Mouse (Mus musculus): ENCODE results near the gene 9930022D16Rik. TPM values are rescaled to one million over a fixed set of nuclear protein-coding genes. Genes with fewer than 3 reads are reported as not detected.

Gene 9930022D16Rik
- polyA plus RNA-seq, 1 experiment from 2014 or later, result not detected

- Histone ChIP-seq H3K36me3 (ENCODE audit: control insufficient read depth, insufficient read depth, low read length) (no peaks in the 10 kb centered on the region), H3K4me3 (ENCODE audit: low read depth, low read length) (no peak overlapping the region), H3K27ac (ENCODE audit: low read length) (no peak overlapping the region), H3K27me3 (ENCODE audit: control insufficient read depth, insufficient read depth, low read depth, low read length) (no peaks in the 10 kb centered on the region), H3K4me1 (ENCODE audit: control insufficient read depth, insufficient read depth, low read length) (no peaks in the 10 kb centered on the region), H3K9me3 (replicated peaks; ENCODE audit: control insufficient read depth, low read length, poor library complexity, severe bottlenecking) (no peaks in the 10 kb centered on the region), H3K9ac (ENCODE audit: low read depth, low read length) (no peak overlapping the region), H3K4me2 (ENCODE audit: low read length) (no peak overlapping the region)
- 86% methylated on average over 11 of the region's 11 CpGs for WGBS
- ATAC-seq, result no peak
These were observed 37.5 kb downstream of the 9930022D16Rik start for GRCm38 (mm10) chr11:109451169-109451568.

GRCm38 (mm10) chr11:109456261-109456660 is 42.5 kb downstream of the 9930022D16Rik start:
- Histone ChIP-seq H3K27me3 (ENCODE audit: control insufficient read depth, insufficient read depth, low read depth, low read length) (no peaks in the 10 kb centered on the region), H3K9ac (ENCODE audit: low read depth, low read length) (no peak overlapping the region), H3K36me3 (ENCODE audit: control insufficient read depth, insufficient read depth, low read length) (no peaks in the 10 kb centered on the region; the same call in 1 of the 2 replicates), H3K4me2 (ENCODE audit: low read length) (no peak overlapping the region), H3K4me1 (ENCODE audit: control insufficient read depth, insufficient read depth, low read length) (no peaks in the 10 kb centered on the region), H3K27ac (ENCODE audit: low read length) (no peak overlapping the region), H3K4me3 (ENCODE audit: low read depth, low read length) (no peak overlapping the region), H3K9me3 (replicated peaks; ENCODE audit: control insufficient read depth, low read length, poor library complexity, severe bottlenecking) (no peaks in the 10 kb centered on the region)
- 78% methylated on average over 5 of the region's 5 CpGs for WGBS
- ATAC-seq, result no peak

- H3K4me2 ChIP-seq (ENCODE audit: low read length), result no peak overlapping the region
- H3K27ac ChIP-seq (ENCODE audit: low read length), result no peak overlapping the region
- no peak for ATAC-seq
- 95% methylated on average over 11 of the region's 11 CpGs for WGBS
- no peak overlapping the region for H3K9ac ChIP-seq (ENCODE audit: low read depth, low read length)
- H3K9me3 ChIP-seq (replicated peaks; ENCODE audit: control insufficient read depth, low read length, poor library complexity, severe bottlenecking), result no peaks in the 10 kb centered on the region
- H3K4me3 ChIP-seq (ENCODE audit: low read depth, low read length), result no peak overlapping the region
- no peaks in the 10 kb centered on the region for H3K27me3 ChIP-seq (ENCODE audit: control insufficient read depth, insufficient read depth, low read depth, low read length)
- H3K4me1 ChIP-seq (ENCODE audit: control insufficient read depth, insufficient read depth, low read length), result no peaks in the 10 kb centered on the region
- H3K36me3 ChIP-seq (ENCODE audit: control insufficient read depth, insufficient read depth, low read length), result no peaks in the 10 kb centered on the region; the same call in 1 of the 2 replicates
These were observed 44.4 kb downstream of the 9930022D16Rik start for GRCm38 (mm10) chr11:109458165-109458564.

GRCm38 (mm10) chr11:109460586-109460985 is 46.9 kb downstream of the 9930022D16Rik start:
- no peaks in the 10 kb centered on the region for H3K27me3 ChIP-seq (ENCODE audit: control insufficient read depth, insufficient read depth, low read depth, low read length)
- H3K4me1 ChIP-seq (ENCODE audit: control insufficient read depth, insufficient read depth, low read length), result no peaks in the 10 kb centered on the region
- H3K27ac ChIP-seq (ENCODE audit: low read length), result no peak overlapping the region
- H3K36me3 ChIP-seq (ENCODE audit: control insufficient read depth, insufficient read depth, low read length), result no peaks in the 10 kb centered on the region; the same call in 1 of the 2 replicates
- 82% methylated on average over 5 of the region's 5 CpGs for WGBS
- no peak overlapping the region for H3K4me3 ChIP-seq (ENCODE audit: low read depth, low read length)
- ATAC-seq, result no peak
- H3K9me3 ChIP-seq (replicated peaks; ENCODE audit: control insufficient read depth, low read length, poor library complexity, severe bottlenecking), result no peaks in the 10 kb centered on the region
- H3K4me2 ChIP-seq (ENCODE audit: low read length), result no peak overlapping the region
- H3K9ac ChIP-seq (ENCODE audit: low read depth, low read length), result no peak overlapping the region

GRCm38 (mm10) chr11:109465068-109465467 is 51.4 kb downstream of the 9930022D16Rik start:
- no peaks in the 10 kb centered on the region for H3K36me3 ChIP-seq (ENCODE audit: control insufficient read depth, insufficient read depth, low read length)
- H3K4me1 ChIP-seq (ENCODE audit: control insufficient read depth, insufficient read depth, low read length), result no peaks in the 10 kb centered on the region
- no peaks in the 10 kb centered on the region; the same call in 1 of the 2 replicates for H3K27me3 ChIP-seq (ENCODE audit: control insufficient read depth, insufficient read depth, low read depth, low read length)
- H3K27ac ChIP-seq (ENCODE audit: low read length), result no peak overlapping the region
- no peak overlapping the region for H3K9ac ChIP-seq (ENCODE audit: low read depth, low read length)
- H3K4me3 ChIP-seq (ENCODE audit: low read depth, low read length), result no peak overlapping the region
- WGBS, result 94% methylated on average over 4 of the region's 4 CpGs
- no peaks in the 10 kb centered on the region for H3K9me3 ChIP-seq (replicated peaks; ENCODE audit: control insufficient read depth, low read length, poor library complexity, severe bottlenecking)
- no peak for ATAC-seq
- no peak overlapping the region for H3K4me2 ChIP-seq (ENCODE audit: low read length)

GRCm38 (mm10) chr11:109466987-109467386 is 53.3 kb downstream of the 9930022D16Rik start:
- no peaks in the 10 kb centered on the region for H3K9me3 ChIP-seq (replicated peaks; ENCODE audit: control insufficient read depth, low read length, poor library complexity, severe bottlenecking)
- no peak for ATAC-seq
- WGBS, result 93% methylated on average over 8 of the region's 8 CpGs

GRCm38 (mm10) chr11:109468133-109468532 is 54.4 kb downstream of the 9930022D16Rik start:
- Histone ChIP-seq H3K4me2 (ENCODE audit: low read length) (no peak overlapping the region), H3K27ac (ENCODE audit: low read length) (no peak overlapping the region), H3K27me3 (ENCODE audit: control insufficient read depth, insufficient read depth, low read depth, low read length) (peaks cover 5% of the 10 kb centered on the region), H3K36me3 (ENCODE audit: control insufficient read depth, insufficient read depth, low read length) (no peaks in the 10 kb centered on the region), H3K4me1 (ENCODE audit: control insufficient read depth, insufficient read depth, low read length) (peaks cover 4% of the 10 kb centered on the region; the same call in 1 of the 2 replicates), H3K9me3 (replicated peaks; ENCODE audit: control insufficient read depth, low read length, poor library complexity, severe bottlenecking) (no peaks in the 10 kb centered on the region), H3K9ac (ENCODE audit: low read depth, low read length) (no peak overlapping the region), H3K4me3 (ENCODE audit: low read depth, low read length) (no peak overlapping the region)
- no peak for ATAC-seq
- WGBS, result 92% methylated on average over 5 of the region's 5 CpGs

More at GRCm38 (mm10) chr11:109466987-109467386, 53.3 kb downstream of the 9930022D16Rik start:
- H3K36me3 ChIP-seq (ENCODE audit: control insufficient read depth, insufficient read depth, low read length), result no peaks in the 10 kb centered on the region
- no peak overlapping the region for H3K4me3 ChIP-seq (ENCODE audit: low read depth, low read length)
- peaks cover 5% of the 10 kb centered on the region for H3K27me3 ChIP-seq (ENCODE audit: control insufficient read depth, insufficient read depth, low read depth, low read length)
- no peak overlapping the region for H3K4me2 ChIP-seq (ENCODE audit: low read length)
- H3K4me1 ChIP-seq (ENCODE audit: control insufficient read depth, insufficient read depth, low read length), result peaks cover 2% of the 10 kb centered on the region; the same call in 1 of the 2 replicates
- H3K9ac ChIP-seq (ENCODE audit: low read depth, low read length), result no peak overlapping the region
- H3K27ac ChIP-seq (ENCODE audit: low read length), result no peak overlapping the region

Small RNA genes lying within 50 kb of the gene (microRNA-seq; reads per million reads assigned to microRNA genes)
- gene Gm25540, result not detected

Other genes starting within 250 kb of the 9930022D16Rik start
- gene Rgs9, start 115.8 kb upstream of the 9930022D16Rik start, polyA plus RNA-seq (2015; fragmentation: Nextera tagmentation; extraction: Ambion mirVana), result 17.5 and 18.8 TPM in 2 replicates
- gene Gna13, start 51.1 kb upstream of the 9930022D16Rik start, polyA plus RNA-seq (2015; fragmentation: Nextera tagmentation; extraction: Ambion mirVana), result 17.6 and 20.5 TPM in 2 replicates
- gene Amz2, start 12.0 kb downstream of the 9930022D16Rik start, polyA plus RNA-seq (2015; fragmentation: Nextera tagmentation; extraction: Ambion mirVana), result 55.7 and 56.1 TPM in 2 replicates
- 4.2 and 4.3 TPM in 2 replicates for gene Arsg, start 59.5 kb downstream of the 9930022D16Rik start, polyA plus RNA-seq (2015; fragmentation: Nextera tagmentation; extraction: Ambion mirVana)
- 3.7 and 4.5 TPM in 2 replicates for gene Slc16a6, start 59.7 kb downstream of the 9930022D16Rik start, polyA plus RNA-seq (2015; fragmentation: Nextera tagmentation; extraction: Ambion mirVana)
- 14.3 and 15.6 TPM in 2 replicates for gene Wipi1, start 198.1 kb downstream of the 9930022D16Rik start, polyA plus RNA-seq (2015; fragmentation: Nextera tagmentation; extraction: Ambion mirVana)
- 538 and 554 TPM in 2 replicates for gene Prkar1a, start 235.5 kb downstream of the 9930022D16Rik start, polyA plus RNA-seq (2015; fragmentation: Nextera tagmentation; extraction: Ambion mirVana)

All from midbrain, embryonic 16.5 days (tissue).